Mouse (Mus musculus) CD4-positive, CD25-positive, alpha-beta regulatory T cell (primary cell): Measurements from ENCODE around the gene Gm5565. TPM values are rescaled to one million over a fixed set of nuclear protein-coding genes. Genes with fewer than 3 reads are reported as not detected.

Source experiments
- polyA plus RNA-seq: library from polyadenylated mRNA; unstranded; fragments of 100-300 nt; shearing (Covaris generic); gene quantifications from one replicate; pipeline ENCODE4 v1.2.1, GENCODE M21; 2017

The Gm5565 gene
- polyA plus RNA-seq: not detected

GRCm38 (mm10) chr5:146160439-146160838, at the start of gene Gm5565:
TSS of gene Gm5565 (minus strand) at chr5:146160539.

DNA sequence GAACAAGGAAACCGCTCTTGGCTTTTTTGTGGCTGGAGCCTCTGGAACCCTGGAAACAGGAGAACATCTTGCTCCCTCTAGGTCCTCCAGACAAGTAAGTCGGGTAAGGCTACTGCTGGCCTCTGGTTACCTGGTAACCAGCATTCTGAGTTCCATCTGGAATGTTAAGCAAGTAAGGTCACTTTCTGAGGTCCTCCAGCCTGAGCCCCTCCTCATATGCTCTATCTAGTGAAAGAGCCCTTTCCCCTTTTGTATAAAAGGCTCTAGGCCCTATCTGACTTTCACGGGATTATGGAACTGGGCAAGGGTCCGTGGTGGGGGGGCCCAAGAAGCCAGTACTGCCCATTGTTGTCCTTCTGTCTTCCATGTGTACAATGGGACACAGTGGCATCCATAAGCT, 24.9 kb upstream of the Gm5565 start, which contains the start of gene 1700001J03Rik:
Gene 1700001J03Rik (minus strand): TSS at position 101 of the 400 bp plus-strand sequence.

DNA sequence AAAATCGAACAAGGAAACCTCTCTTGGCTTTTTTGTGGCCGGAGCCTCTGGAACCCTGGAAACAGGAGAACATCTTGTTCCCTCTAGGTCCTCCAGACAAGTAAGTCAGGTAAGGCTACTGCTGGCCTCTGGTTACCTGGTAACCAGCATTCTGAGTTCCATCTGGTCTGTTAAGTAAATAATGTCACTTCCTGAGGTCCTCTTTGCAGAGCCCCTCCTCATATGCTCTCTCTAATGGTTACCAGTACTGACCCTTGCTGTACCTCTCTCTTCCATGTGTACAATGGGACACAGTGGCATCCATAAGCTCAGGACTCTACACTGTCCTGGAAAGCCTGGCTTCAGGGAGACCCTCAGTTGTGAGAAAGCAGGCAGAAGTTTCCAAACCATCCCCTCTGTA, 10.3 kb upstream of the Gm5565 start, which contains the start of gene Gm6309:
Gene Gm6309 (minus strand): TSS at position 101 of the 400 bp plus-strand sequence.

Other genes with a start within 250 kb of the Gm5565 start
- gene Cyp3a25, start 150.9 kb downstream of the Gm5565 start, polyA plus RNA-seq: not detected
- gene Cyp3a59, start 81.3 kb downstream of the Gm5565 start, polyA plus RNA-seq: not detected
- gene Gm6309, start 10.2 kb upstream of the Gm5565 start, polyA plus RNA-seq: not detected
- gene 1700001J03Rik, start 24.8 kb upstream of the Gm5565 start, polyA plus RNA-seq: 0.51 TPM
- 72.1 TPM for gene Rnf6, start 61.0 kb upstream of the Gm5565 start, polyA plus RNA-seq
- 16.5 TPM for gene Cdk8, start 70.7 kb upstream of the Gm5565 start, polyA plus RNA-seq
- gene Wasf3, start 224.4 kb upstream of the Gm5565 start, polyA plus RNA-seq: not detected